Mouse (Mus musculus) myocyte (in vitro differentiated cells): ENCODE measurements around the gene Dnajc30.

ENCODE experiments used
- E2F4 ChIP-seq: IDR thresholded peaks from one replicate; pipeline ENCODE4 v1.6.1; 2011; ENCODE audit warnings: mild to moderate bottlenecking, control low read depth, moderate library complexity; ENCODE audit not compliant: insufficient read depth
- MAX ChIP-seq: IDR thresholded peaks from one replicate; pipeline ENCODE4 v1.6.1; 2011; ENCODE audit warnings: low read depth, mild to moderate bottlenecking, control low read depth
- POLR2A ChIP-seq: IDR thresholded peaks from one replicate; pipeline ENCODE4 v1.6.1; 2011; ENCODE audit warnings: low read depth, mild to moderate bottlenecking, control low read depth, moderate library complexity; ENCODE audit not compliant: insufficient read length
- REST ChIP-seq: IDR thresholded peaks from one replicate; pipeline ENCODE4 v1.6.1; 2011; ENCODE audit warnings: mild to moderate bottlenecking, control low read depth, moderate library complexity; ENCODE audit not compliant: insufficient read depth, insufficient read length
- TCF3 ChIP-seq: IDR thresholded peaks from one replicate; pipeline ENCODE4 v1.6.1; 2011; ENCODE audit warnings: low read depth, control low read depth; ENCODE audit not compliant: insufficient read length

GRCm38 (mm10) chr5:135077564-135078481 lies 13.8 kb downstream of the Dnajc30 start, which contains the start of gene Vps37d:
- no peak for TF ChIP-seq POLR2A
- TF ChIP-seq E2F4: no peak
- TF ChIP-seq MAX: no peak
- TF ChIP-seq REST: no peak
- no peak for TF ChIP-seq TCF3
